Mouse (Mus musculus) intestine, postnatal 0 days (tissue): ENCODE measurements around the gene Il12a. TPM values are rescaled to one million over a fixed set of nuclear protein-coding genes. Genes with fewer than 3 reads are reported as not detected.

Source experiments
- ATAC-seq: fragments of 200-750 bp; cut with Nextera tagmentation; 2 replicates; pipeline ENCODE4 v1.8.0; 2017; ENCODE audit warnings: mild to moderate bottlenecking, moderate TSS enrichment, moderate library complexity
- H3K27ac ChIP-seq: fragments of 300-500 bp; sonication (generic); 2 replicates; pipeline ENCODE4 v1.5.1; 2014; ENCODE audit warnings: mild to moderate bottlenecking, low read depth, low read length, moderate library complexity
- H3K27me3 ChIP-seq: fragments of 300-500 bp; sonication (generic); replicated peaks from 2 replicates; pipeline ENCODE4 v1.6.1; 2014; ENCODE audit warnings: low read length, mixed read lengths; ENCODE audit not compliant: control insufficient read depth, insufficient read depth
- H3K36me3 ChIP-seq: fragments of 300-500 bp; sonication (generic); 2 replicates; pipeline ENCODE4 v1.6.1; 2014; ENCODE audit warnings: mild to moderate bottlenecking, moderate library complexity; ENCODE audit not compliant: control insufficient read depth, insufficient read depth
- H3K4me1 ChIP-seq: fragments of 300-500 bp; sonication (generic); replicated peaks from 2 replicates; pipeline ENCODE4 v1.6.1; 2014; ENCODE audit warnings: antibody characterized with exemption, low read length, mixed read lengths; ENCODE audit not compliant: control insufficient read depth, insufficient read depth
- H3K4me2 ChIP-seq: fragments of 300-500 bp; sonication (generic); replicated peaks from 2 replicates; pipeline ENCODE4 v1.6.1; 2014; ENCODE audit warnings: low read depth, mild to moderate bottlenecking, moderate library complexity
- H3K4me3 ChIP-seq: fragments of 300-500 bp; sonication (generic); 2 replicates; pipeline ENCODE4 v1.5.1; 2014; ENCODE audit warnings: low read depth, low read length
- H3K9ac ChIP-seq: fragments of 300-500 bp; sonication (generic); 2 replicates; pipeline ENCODE4 v1.6.1; 2014; ENCODE audit warnings: mild to moderate bottlenecking, low read depth, low read length
- H3K9me3 ChIP-seq: fragments of 300-500 bp; sonication (generic); 2 replicates; pipeline ENCODE4 v1.6.1; 2016; ENCODE audit warnings: mixed run types; ENCODE audit not compliant: control insufficient read depth
- CTCF ChIP-seq: sonication (generic); IDR thresholded peaks from 2 replicates; pipeline ENCODE4 v1.5.1; 2016; ENCODE audit warnings: low read depth, mild to moderate bottlenecking, control low read depth, antibody characterized with exemption, moderate library complexity
- WGBS: fragments of 180-500 bp; shearing (Covaris S2); extraction: QIAGEN DNeasy Blood & Tissue Kit; methylation state at CpG from one replicate; pipeline ENCODE4 v1.1.7; 2014; 5-methylcytosine and 5-hydroxymethylcytosine counted together
- polyA plus RNA-seq: library from polyadenylated mRNA; unstranded; fragments of >200 nt; fragmentation: Nextera tagmentation; extraction: Ambion mirVana; gene quantifications from 2 replicates; pipeline ENCODE4 v1.2.1, GENCODE M21; 2015

Il12a gene
- polyA plus RNA-seq, 1 experiment from 2014 or later: not detected

DNA sequence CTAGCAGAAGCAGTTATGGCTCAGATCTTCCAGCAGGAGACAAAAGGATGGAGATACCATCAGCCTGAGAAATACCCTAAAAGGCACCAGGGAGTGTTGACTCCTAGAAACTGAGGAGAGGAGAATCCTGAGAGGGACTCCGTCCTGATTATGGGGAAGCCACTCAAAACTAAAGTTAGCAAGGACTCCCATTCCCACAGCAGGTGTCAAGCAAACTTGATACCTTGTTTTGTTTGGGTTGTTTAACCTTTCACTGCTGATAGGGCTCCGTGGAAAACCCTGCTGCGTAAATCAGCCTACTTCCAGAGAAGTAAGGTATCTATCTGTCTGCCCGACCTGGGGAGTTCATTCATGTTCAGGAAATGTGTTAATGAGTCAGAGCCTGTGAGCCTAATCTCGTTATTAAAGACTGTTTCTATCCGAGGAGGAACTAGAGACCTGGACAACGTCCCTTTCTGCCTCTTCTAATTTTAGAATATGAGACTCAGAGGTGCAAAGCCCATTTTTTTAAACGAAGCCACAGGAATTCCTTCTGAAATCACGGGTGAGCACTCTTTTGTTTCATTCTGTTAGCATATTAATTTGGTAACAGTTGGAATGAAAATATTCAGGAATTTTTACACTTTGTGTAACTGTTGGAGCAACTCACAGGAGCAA lies 32.7 kb upstream of the Il12a start:
- WGBS: 32% methylated on average over 9 of the region's 9 CpGs
- Histone ChIP-seq H3K36me3 (no peaks in the 10 kb centered on the region), H3K9ac (no peak overlapping the region), H3K4me2 (no peak overlapping the region), H3K27me3 (no peaks in the 10 kb centered on the region), H3K9me3 (no peaks in the 10 kb centered on the region), H3K27ac (no peak overlapping the region), H3K4me1 (no peaks in the 10 kb centered on the region), H3K4me3 (no peak overlapping the region)
- ATAC-seq: no peak
- no peak for TF ChIP-seq CTCF

DNA sequence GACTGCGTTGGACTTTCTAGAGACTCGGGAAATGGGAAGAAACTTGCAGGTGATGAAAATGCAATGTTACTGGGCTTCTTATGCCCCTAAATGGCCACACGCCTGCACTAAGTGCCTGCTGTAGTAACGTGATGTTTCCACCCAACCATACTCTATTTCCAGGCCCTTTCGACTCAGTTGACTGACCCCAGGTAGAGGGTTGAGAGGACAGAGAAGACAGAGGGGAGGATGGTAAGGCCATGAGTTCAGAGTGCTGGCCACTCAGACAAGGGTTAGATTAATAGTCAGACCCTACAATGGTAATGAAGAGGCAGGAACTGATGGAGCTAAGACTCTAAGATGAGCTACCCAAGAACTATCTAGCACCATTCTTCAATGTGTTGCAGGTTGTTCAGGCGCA lies 30.4 kb upstream of the Il12a start:
- ATAC-seq: no peak
- 98% methylated on average over 6 of the region's 6 CpGs for WGBS
- no peaks in the 10 kb centered on the region for H3K9me3 ChIP-seq
- H3K27me3 ChIP-seq: no peaks in the 10 kb centered on the region
- no peak overlapping the region for H3K9ac ChIP-seq
- H3K36me3 ChIP-seq: no peaks in the 10 kb centered on the region
- H3K27ac ChIP-seq: no peak overlapping the region
- no peak for TF ChIP-seq CTCF
- H3K4me2 ChIP-seq: no peak overlapping the region
- no peaks in the 10 kb centered on the region for H3K4me1 ChIP-seq
- H3K4me3 ChIP-seq: no peak overlapping the region

DNA sequence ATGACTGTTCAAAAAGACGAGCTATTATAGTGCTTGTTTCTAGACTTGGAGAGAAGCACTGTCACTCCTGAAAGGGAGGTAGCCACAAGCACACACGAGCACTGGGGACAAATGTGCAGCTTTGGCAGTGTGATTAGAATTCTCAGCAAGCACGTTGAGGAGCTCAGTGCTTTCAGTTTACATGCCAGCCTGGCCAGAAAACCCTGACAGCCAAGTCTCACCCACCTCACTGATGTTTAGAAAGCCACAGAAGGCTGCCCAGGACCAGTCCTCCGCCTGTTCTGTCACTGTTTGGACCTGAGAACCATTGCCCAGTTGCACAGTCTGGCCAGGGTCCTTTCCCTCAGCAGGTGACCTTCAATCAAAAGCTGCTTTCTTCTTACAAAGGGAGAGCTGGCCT lies 29.9 kb upstream of the Il12a start:
- Histone ChIP-seq H3K9ac (no peak overlapping the region), H3K4me3 (no peak overlapping the region), H3K27ac (no peak overlapping the region), H3K27me3 (no peaks in the 10 kb centered on the region), H3K9me3 (no peaks in the 10 kb centered on the region), H3K4me2 (no peak overlapping the region), H3K36me3 (no peaks in the 10 kb centered on the region), H3K4me1 (no peaks in the 10 kb centered on the region)
- TF ChIP-seq CTCF: no peak
- 63% methylated on average over 4 of the region's 4 CpGs for WGBS
- ATAC-seq: no peak

DNA sequence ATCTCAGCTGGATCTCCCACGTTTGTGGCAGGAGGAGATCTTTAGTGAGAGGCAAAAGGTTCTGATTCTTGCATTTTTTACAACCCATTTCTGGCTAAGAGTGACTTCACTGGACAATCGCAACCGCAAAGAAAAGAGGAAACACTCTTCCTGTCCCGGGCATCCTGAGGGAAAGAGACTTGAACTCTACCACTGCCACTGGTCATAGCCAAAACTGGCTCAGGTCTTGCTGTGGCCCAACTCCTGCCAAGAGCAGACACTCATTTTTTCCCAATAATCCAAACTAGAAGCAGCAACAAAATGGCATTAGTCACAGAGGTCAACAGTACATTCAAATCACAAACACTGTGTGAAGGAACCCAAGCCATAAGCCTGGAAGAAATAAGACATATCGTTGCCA lies 28.1 kb upstream of the Il12a start:
- Histone ChIP-seq H3K4me3 (no peak overlapping the region), H3K36me3 (no peaks in the 10 kb centered on the region), H3K4me1 (no peaks in the 10 kb centered on the region), H3K4me2 (no peak overlapping the region), H3K9ac (no peak overlapping the region), H3K27me3 (no peaks in the 10 kb centered on the region), H3K9me3 (no peaks in the 10 kb centered on the region), H3K27ac (no peak overlapping the region)
- no peak for ATAC-seq
- WGBS: 72% methylated on average over 5 of the region's 5 CpGs
- no peak for TF ChIP-seq CTCF

DNA sequence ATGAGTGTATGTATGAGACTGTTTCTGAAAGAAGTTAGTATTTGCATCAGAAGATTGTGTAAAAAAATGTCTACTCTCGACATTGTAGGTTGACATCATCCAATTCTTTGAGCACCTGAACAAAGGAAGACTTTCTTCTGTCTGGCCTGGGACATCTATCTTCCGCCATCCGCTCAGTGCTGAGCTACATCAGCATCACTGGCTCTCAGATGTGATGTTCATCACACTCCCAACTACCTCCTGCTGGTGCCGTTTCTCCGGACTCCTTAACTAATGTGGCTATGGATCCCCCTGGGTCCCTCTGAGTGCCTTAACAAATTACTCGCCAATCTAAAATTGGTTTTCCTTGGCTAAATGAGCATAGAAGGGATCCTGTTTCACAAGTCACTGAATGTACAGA lies 26.1 kb upstream of the Il12a start:
- Histone ChIP-seq H3K36me3 (no peaks in the 10 kb centered on the region), H3K27ac (no peak overlapping the region), H3K4me3 (no peak overlapping the region), H3K9ac (no peak overlapping the region), H3K27me3 (no peaks in the 10 kb centered on the region), H3K9me3 (no peaks in the 10 kb centered on the region), H3K4me1 (no peaks in the 10 kb centered on the region), H3K4me2 (no peak overlapping the region)
- 90% methylated on average over 6 of the region's 6 CpGs for WGBS
- no peak for TF ChIP-seq CTCF
- ATAC-seq: no peak

DNA sequence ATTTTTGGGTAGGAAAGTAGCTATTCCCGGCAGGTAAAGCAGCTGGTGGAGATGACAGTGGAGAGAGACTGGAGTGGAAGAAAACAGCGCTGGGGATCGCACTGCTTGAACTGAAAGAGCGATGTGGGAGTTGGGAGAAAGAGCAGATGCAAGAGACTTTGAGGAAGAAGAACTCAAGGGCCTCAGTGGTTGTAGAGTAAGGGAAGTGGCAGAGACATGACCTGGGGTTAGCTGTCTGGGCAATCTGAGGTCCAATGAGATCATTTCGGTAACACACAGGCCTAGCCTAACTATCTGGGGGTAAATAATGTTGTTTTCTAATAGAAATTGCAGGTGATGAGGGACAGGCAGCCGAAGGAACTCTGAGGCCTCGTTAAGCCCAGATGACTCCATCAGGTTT lies 24.1 kb upstream of the Il12a start:
- TF ChIP-seq CTCF: no peak
- Histone ChIP-seq H3K4me3 (no peak overlapping the region), H3K36me3 (no peaks in the 10 kb centered on the region), H3K4me1 (no peaks in the 10 kb centered on the region), H3K9ac (no peak overlapping the region), H3K9me3 (no peaks in the 10 kb centered on the region), H3K27ac (no peak overlapping the region), H3K4me2 (no peak overlapping the region), H3K27me3 (no peaks in the 10 kb centered on the region)
- ATAC-seq: no peak
- WGBS: 91% methylated on average over 7 of the region's 7 CpGs

DNA sequence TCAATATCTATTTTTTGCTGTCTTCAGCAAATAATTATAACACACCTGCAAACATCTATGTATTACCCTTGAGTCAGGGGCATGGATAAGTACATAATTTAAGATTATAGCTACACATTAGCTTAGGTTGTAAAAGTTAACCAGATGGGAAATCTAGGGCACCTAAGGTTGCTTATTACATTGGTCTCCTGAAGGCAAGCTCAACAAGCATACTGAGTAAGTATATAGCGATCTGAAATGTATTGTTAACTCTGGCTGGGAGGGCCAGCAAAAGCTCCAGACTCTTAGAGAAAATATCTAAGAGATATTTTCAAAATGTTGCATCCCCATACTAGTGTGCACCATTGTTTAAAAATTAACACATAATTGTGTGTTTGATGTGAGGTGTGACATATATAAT lies 22.6 kb upstream of the Il12a start:
- no peak for ATAC-seq
- WGBS: 69% methylated on average over 1 of the region's 1 CpGs

More for the DNA sequence above, 22.6 kb upstream of the Il12a start:
- Histone ChIP-seq H3K9me3 (no peaks in the 10 kb centered on the region), H3K9ac (no peak overlapping the region), H3K27ac (no peak overlapping the region), H3K4me1 (no peaks in the 10 kb centered on the region), H3K4me3 (no peak overlapping the region), H3K4me2 (no peak overlapping the region), H3K36me3 (no peaks in the 10 kb centered on the region), H3K27me3 (no peaks in the 10 kb centered on the region)
- TF ChIP-seq CTCF: no peak
